Mouse (Mus musculus) midbrain, embryonic 11.5 days (tissue): ENCODE measurements around the gene Tm4sf5. TPM values are rescaled to one million over a fixed set of nuclear protein-coding genes. Genes with fewer than 3 reads are reported as not detected.

Experiments used
- ATAC-seq: fragments of 200-750 bp; cut with Nextera tagmentation; 2 replicates; pipeline ENCODE4 v1.8.0; 2017; ENCODE audit warnings: moderate TSS enrichment, moderate library complexity; ENCODE audit not compliant: low FRiP score
- DNase-seq: peaks from one replicate; pipeline ENCODE4 v3.0.0; 2015; ENCODE audit warnings: low spot score; ENCODE audit errors: missing footprints
- H3K27ac ChIP-seq: fragments of 300-500 bp; sonication (generic); 2 replicates; pipeline ENCODE4 v1.5.1; 2014; ENCODE audit warnings: low read depth, low read length
- H3K27me3 ChIP-seq: fragments of 300-500 bp; sonication (generic); 2 replicates; pipeline ENCODE4 v1.6.1; 2014; ENCODE audit warnings: mild to moderate bottlenecking, low read length, moderate library complexity, mixed read lengths; ENCODE audit not compliant: control insufficient read depth, insufficient read depth
- H3K36me3 ChIP-seq: fragments of 300-500 bp; sonication (generic); 2 replicates; pipeline ENCODE4 v1.6.1; 2014; ENCODE audit warnings: mild to moderate bottlenecking, low read length, moderate library complexity, mixed read lengths; ENCODE audit not compliant: control insufficient read depth, insufficient read depth
- H3K4me1 ChIP-seq: fragments of 300-500 bp; sonication (generic); 2 replicates; pipeline ENCODE4 v1.6.1; 2014; ENCODE audit warnings: low read length; ENCODE audit not compliant: control insufficient read depth, insufficient read depth
- H3K4me2 ChIP-seq: fragments of 300-500 bp; sonication (generic); 2 replicates; pipeline ENCODE4 v1.6.1; 2014; ENCODE audit warnings: mild to moderate bottlenecking, moderate library complexity
- H3K4me3 ChIP-seq: fragments of 300-500 bp; sonication (generic); 2 replicates; pipeline ENCODE4 v1.5.1; 2014; ENCODE audit warnings: low read depth, low read length
- H3K9ac ChIP-seq: fragments of 300-500 bp; sonication (generic); 2 replicates; pipeline ENCODE4 v1.6.1; 2014; ENCODE audit warnings: low read length
- H3K9me3 ChIP-seq: fragments of 300-500 bp; sonication (generic); 2 replicates; pipeline ENCODE4 v1.6.1; 2016; ENCODE audit warnings: low read length; ENCODE audit not compliant: control insufficient read depth
- WGBS: fragments of 180-500 bp; shearing (Covaris S2); extraction: QIAGEN DNeasy Blood & Tissue Kit; methylation state at CpG from one replicate; pipeline ENCODE4 v1.1.7; 2014; 5-methylcytosine and 5-hydroxymethylcytosine counted together
- polyA plus RNA-seq: library from polyadenylated mRNA; unstranded; fragments of >200 nt; fragmentation: Nextera tagmentation; extraction: Ambion mirVana; gene quantifications from 2 replicates; pipeline ENCODE4 v1.2.1, GENCODE M21; 2014

The Tm4sf5 gene
- not detected in 2 replicates for polyA plus RNA-seq

DNA sequence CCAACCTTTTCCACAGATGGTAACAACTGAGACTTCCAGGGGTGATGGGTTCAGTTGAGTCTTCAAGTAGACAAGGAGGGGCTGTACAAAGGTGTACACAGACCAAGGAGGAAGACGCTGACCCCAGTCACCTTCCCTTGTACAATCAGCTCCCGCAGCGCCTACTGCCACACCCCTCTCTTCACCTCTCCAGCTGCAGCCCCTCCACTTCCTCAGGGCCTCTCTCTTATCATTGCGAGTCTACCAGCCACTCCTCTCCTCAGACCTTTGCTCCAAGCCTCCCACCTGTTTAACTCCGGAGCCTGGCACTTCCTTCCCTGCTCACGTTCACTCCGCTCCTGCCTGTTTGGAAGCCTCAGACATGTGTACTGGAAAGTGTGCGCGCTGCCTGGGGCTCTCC is at the start of gene Tm4sf5:
TSS of gene Tm4sf5 (plus strand) at position 275 of the 400 bp plus-strand sequence.
- Histone ChIP-seq H3K9me3 (no peaks in the 10 kb centered on the region), H3K4me3 (no peak within 1 kb of the TSS), H3K27me3 (no peaks in the 10 kb centered on the region), H3K4me1 (peaks cover 3% of the 10 kb centered on the region; the same call in 1 of the 2 replicates), H3K4me2 (no peak within 1 kb of the TSS), H3K27ac (no peak within 1 kb of the TSS), H3K36me3 (no peaks in the 10 kb centered on the region), H3K9ac (no peak within 1 kb of the TSS)
- ATAC-seq (no peak), DNase-seq (no peak)
- WGBS: 79% methylated on average over 9 of the region's 9 CpGs

DNA sequence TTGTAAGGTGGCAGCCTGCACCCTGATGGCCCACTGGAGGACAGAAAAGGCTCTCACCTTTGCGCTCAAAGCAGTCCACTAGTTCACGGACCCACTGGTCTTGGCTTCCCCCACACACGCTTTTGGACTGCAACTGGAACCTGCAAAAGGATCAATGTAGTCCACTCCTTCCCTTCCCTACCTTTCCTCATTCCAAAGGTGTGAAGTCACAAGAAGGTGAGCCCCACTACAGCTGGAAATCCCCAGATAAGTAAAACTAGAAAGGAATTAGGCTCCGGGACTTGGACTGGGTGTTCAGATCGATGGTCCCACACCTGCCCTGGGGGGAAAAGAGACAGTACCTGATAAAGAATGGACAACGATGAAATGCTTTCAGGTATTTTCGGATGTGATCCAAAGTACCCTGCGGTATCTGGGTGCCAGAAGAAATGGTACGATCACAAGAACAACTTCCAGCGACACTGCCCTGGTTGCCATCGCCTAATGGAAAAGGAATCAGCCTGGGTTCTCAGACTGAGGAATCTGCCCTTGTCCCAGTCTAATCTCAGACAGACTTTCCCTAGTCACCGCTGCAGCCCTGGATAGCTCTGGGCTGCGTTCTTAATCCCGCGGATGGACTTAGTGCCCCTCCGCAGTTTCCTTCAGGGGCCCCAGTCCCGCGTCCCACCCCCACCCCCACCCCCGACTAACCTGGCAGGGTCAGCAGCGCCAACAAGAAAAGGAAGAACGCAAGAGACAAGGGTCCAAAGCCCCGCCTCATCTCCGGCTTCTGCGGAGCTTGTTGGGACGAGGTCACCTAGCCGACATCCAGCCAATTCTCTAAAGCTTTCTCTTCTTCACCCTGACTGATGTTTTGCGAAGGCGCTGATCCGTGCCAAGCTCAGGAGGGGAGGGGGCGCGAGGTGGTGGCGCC is 46.1 kb upstream of the Tm4sf5 start, which contains the start of gene Zmynd15:
TSS of gene Zmynd15 (plus strand) at position 746 of the 913 bp plus-strand sequence.
- Histone ChIP-seq H3K27me3 (peaks cover 24% of the 10 kb centered on the region), H3K9me3 (no peaks in the 10 kb centered on the region), H3K4me2 (peak within 1 kb of the TSS; percentile 81), H3K27ac (no peak within 1 kb of the TSS), H3K36me3 (no peaks in the 10 kb centered on the region), H3K4me3 (peak within 1 kb of the TSS; percentile 39), H3K9ac (peak within 1 kb of the TSS; percentile 62), H3K4me1 (peaks cover 7% of the 10 kb centered on the region)
- ATAC-seq (no peak), DNase-seq (no peak)
- WGBS: 19% methylated on average over 32 of the region's 32 CpGs

DNA sequence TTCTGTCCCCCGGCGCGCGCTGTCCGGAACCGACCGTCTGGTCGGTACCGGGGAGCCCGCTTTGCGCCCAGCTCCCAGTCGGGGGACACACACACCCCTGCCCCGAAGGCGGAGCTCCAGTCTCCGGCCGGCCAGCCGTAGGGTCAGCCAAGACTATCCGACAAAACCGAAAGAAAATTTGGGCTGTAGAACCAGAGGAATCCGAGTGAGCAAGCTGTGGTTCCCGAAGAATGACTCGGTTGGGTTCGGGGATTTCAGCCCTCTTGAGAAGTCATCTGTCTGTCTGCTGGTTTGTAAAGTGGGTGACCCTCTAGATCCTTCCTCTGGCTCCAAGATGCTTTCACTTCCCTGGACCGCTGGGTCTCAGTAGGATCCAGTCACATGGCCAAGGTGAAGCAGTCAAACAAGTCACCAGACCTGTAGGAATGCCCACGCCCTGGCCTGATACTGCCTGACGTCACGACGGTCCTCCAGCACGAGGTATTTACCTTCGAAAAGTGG is 45.4 kb upstream of the Tm4sf5 start, which contains the start of gene Cxcl16:
TSS of gene Cxcl16 (minus strand) at position 384 of the 501 bp plus-strand sequence.
- Histone ChIP-seq H3K27me3 (peaks cover 28% of the 10 kb centered on the region), H3K36me3 (no peaks in the 10 kb centered on the region), H3K9me3 (no peaks in the 10 kb centered on the region), H3K9ac (peak within 1 kb of the TSS; percentile 62), H3K4me3 (peak within 1 kb of the TSS; percentile 39), H3K4me2 (peak within 1 kb of the TSS; percentile 81), H3K27ac (no peak within 1 kb of the TSS), H3K4me1 (peaks cover 7% of the 10 kb centered on the region)
- no peak for ATAC-seq
- peak; percentile 91 for DNase-seq
- WGBS: 5% methylated on average over 30 of the region's 30 CpGs

DNA sequence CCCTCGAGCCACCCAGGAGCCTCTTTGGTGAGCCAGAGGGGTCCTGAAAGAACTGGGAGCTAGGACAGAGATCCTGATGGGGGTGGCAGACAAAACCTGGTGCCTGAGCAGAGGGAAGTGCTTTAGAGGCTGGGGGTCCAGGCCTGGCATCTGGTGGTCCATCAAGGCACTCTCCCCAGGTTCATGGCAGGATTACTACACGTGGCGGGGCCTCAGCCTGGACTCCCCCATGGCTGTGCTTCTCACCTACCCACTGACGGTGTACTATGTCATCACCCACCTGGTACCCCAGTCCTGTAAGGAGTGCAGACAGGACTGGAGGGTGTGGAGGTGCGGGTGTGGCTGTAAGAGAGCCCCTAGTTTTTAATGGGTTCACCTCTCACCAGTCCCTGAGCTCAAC is 41.1 kb upstream of the Tm4sf5 start:
- H3K4me2 ChIP-seq: no peak overlapping the region
- WGBS: 75% methylated on average over 5 of the region's 5 CpGs
- peaks cover 5% of the 10 kb centered on the region for H3K4me1 ChIP-seq
- ATAC-seq: no peak
- H3K36me3 ChIP-seq: no peaks in the 10 kb centered on the region
- H3K9me3 ChIP-seq: no peaks in the 10 kb centered on the region
- peaks cover 34% of the 10 kb centered on the region for H3K27me3 ChIP-seq
- H3K4me3 ChIP-seq: no peak overlapping the region
- no peak for DNase-seq
- no peak overlapping the region for H3K27ac ChIP-seq
- H3K9ac ChIP-seq: no peak overlapping the region

DNA sequence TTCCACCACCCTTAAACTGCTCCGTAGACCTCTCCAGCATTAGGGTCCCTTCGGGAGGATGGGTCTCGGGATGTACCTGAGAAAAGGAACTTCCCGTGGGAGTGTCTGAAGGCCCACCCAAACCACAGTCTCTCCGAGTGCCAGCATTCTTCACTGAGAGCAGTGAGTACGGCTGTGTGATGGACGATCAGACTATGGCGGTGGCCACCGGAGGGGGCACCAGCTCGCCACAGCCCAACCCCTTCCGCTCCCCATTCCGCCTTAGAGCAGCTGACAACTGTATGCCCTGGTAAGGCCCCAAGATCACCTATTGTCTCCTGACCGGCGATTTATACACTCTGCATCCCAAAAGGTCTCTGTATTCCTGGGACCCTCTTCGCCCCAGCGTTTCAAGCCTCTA is 39.8 kb upstream of the Tm4sf5 start:
- ATAC-seq: no peak
- H3K9ac ChIP-seq: no peak overlapping the region
- no peak overlapping the region for H3K27ac ChIP-seq
- 22% methylated on average over 16 of the region's 16 CpGs for WGBS
- no peaks in the 10 kb centered on the region for H3K9me3 ChIP-seq
- no peaks in the 10 kb centered on the region for H3K36me3 ChIP-seq
- DNase-seq: peak; percentile 91
- peaks cover 22% of the 10 kb centered on the region for H3K27me3 ChIP-seq
- H3K4me1 ChIP-seq: no peaks in the 10 kb centered on the region; the same call in 1 of the 2 replicates
- no peak overlapping the region for H3K4me3 ChIP-seq
- peak overlapping the region; percentile 6; the same call in 1 of the 2 replicates for H3K4me2 ChIP-seq

DNA sequence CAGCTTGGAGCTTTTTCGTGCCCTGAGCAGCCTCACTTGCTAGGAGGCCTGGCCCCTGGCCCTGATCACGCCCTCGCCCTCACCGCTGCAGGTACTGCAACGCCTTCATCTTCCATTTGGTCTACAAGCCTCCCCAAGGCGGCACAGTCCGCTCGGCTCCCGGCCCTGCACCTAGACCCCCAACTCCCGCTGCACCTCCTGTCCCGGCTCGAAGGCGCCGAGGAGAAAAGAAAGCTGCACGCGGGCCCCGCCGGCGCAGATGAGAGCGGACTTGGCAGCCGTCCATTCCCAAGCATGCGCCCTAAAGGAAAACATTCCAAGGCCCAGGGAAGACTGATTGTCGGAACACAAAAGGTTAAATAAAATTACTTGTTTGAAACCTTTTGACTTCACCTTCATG is 39.2 kb upstream of the Tm4sf5 start:
- 17% methylated on average over 23 of the region's 23 CpGs for WGBS
- ATAC-seq (no peak), DNase-seq (peak; percentile 86)
- Histone ChIP-seq H3K27me3 (peaks cover 18% of the 10 kb centered on the region), H3K9me3 (no peaks in the 10 kb centered on the region), H3K4me1 (no peaks in the 10 kb centered on the region; the same call in 1 of the 2 replicates), H3K4me3 (no peak overlapping the region), H3K9ac (no peak overlapping the region), H3K36me3 (no peaks in the 10 kb centered on the region), H3K27ac (no peak overlapping the region), H3K4me2 (no peak overlapping the region)

DNA sequence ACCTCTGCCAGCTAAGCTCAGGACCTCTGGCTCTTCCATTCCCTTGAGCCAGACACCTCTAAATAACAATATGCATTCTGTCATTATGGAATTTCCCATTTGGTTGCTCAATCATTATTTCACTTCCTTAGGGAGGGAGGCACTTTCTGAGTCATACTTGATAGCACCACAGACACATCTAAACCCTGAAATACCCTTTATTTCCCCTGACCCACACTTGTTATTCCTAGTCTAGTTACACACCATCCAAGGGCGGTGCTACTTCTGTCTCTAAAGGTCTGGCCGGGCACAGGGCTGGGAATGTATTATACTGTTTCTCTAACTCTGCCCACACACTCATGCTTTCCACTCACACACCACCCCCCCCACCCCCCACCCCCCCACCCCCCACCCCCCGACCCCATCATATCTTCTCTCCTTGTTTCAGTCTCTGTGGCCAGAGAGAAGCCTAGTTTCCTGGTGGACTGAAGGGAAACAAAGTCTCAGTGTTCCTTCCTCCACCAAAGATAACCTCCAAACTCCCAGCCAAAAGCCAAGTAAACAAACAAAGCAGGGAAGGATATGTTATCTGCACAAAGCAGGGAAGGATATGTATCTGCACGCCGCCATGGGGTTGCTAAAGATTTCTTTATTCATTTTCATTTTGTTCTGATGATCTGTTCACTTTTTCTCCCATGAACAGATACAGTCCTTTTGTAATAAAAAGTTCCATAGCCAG is 37.0 kb upstream of the Tm4sf5 start:
- no peak overlapping the region for H3K27ac ChIP-seq

DNA sequence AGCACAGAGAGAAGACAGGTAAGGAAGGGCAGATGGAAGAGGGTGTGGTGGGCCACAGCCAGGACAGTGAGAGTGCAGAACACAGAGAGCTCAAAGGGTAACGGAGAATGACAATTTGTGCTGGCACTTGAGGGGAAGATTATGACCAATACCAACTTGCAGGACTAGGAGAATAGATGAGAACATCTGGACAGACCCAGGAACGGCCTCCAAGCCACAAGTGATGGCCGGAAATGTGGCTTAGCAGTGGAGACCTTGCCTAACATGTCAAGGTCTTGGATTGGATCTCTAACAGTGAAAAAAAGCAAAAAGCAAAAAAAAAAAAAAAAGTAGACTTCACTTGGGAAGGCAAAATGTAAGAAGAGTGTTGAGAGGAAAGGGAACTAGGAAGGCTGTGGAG is 35.3 kb upstream of the Tm4sf5 start:
- ATAC-seq: no peak
- peaks cover 12% of the 10 kb centered on the region; the same call in 1 of the 2 replicates for H3K27me3 ChIP-seq
- H3K9me3 ChIP-seq: no peaks in the 10 kb centered on the region
- WGBS: 82% methylated on average over 3 of the region's 3 CpGs
- no peak overlapping the region for H3K4me2 ChIP-seq
- no peak overlapping the region for H3K9ac ChIP-seq
- no peaks in the 10 kb centered on the region; the same call in 1 of the 2 replicates for H3K4me1 ChIP-seq
- no peak overlapping the region for H3K27ac ChIP-seq
- DNase-seq: no peak
- no peak overlapping the region for H3K4me3 ChIP-seq
- H3K36me3 ChIP-seq: no peaks in the 10 kb centered on the region

More for the DNA sequence above, 37.0 kb upstream of the Tm4sf5 start:
- DNase-seq (no peak), ATAC-seq (no peak)
- peaks cover 16% of the 10 kb centered on the region; the same call in 1 of the 2 replicates for H3K27me3 ChIP-seq
- no peaks in the 10 kb centered on the region for H3K36me3 ChIP-seq
- H3K4me2 ChIP-seq: no peak overlapping the region
- no peaks in the 10 kb centered on the region; the same call in 1 of the 2 replicates for H3K4me1 ChIP-seq
- WGBS: 92% methylated on average over 5 of the region's 5 CpGs
- no peak overlapping the region for H3K4me3 ChIP-seq
- H3K9me3 ChIP-seq: no peaks in the 10 kb centered on the region
- H3K9ac ChIP-seq: no peak overlapping the region
